Mouse (Mus musculus) fibroblast of lung, adult 2 months (primary cell): Measurements from ENCODE around the gene Angel2.
A peak's percentile ranks its signal among the peaks of the same experiment; 100 is the strongest.

Experiments
- DNase-seq: peaks from one replicate; pipeline ENCODE4 v3.0.0-alpha.2; 2011; ENCODE audit warnings: low read depth

The Angel2 gene

DNA sequence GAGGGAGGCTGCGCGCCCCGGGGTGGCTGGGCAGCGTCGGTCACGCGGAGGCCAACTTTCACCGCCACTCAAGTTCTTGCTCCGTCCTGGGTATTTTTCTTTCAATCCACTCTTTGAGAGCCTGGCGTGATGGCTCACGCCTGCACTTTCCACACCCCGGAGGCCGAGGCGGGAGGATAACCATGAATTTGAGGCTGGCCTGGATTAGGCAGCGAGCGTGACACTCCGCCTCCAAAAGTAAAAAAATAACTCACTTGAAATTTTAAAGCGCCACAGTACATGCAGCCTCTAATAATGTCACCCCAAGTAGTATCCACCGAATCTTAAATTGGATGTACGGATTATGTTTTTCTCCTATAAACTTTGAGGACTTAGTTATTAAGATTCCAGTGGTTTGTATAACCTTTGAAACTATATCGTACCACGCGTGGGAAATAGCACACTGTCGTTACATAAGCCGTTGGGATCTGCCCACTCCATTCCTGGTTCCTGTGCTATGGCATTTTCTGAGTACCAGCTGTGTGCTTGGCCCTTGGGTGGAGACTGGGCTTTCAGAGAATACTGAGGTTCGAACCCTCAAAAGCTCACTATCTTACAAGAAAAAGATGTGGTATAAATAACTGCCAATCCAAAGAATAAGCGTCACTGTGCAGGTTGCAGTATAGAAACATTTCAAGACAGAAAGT lies 4.2 kb downstream of the Angel2 start:
- DNase-seq = no peak

DNA sequence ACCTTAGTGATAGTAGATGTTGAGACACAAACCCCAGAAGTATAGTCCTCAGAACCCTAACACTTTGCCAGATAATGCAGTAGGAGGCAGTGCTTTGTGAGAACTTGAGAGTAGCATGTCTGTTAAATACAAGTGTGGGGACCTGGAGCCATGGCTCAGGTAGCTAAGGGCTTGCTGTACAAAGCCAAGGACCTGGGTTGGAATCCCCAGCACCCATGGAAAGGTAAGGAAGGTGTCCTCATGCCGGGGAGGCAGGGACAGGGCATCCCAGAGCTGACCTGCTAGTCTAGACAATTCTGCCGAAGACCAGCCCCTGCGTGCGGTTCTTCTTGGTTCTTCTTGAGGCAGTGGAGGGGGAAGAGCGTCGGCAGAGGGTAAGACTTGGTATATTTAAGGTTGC lies 5.3 kb downstream of the Angel2 start:
- DNase-seq = no peak

- no peak for DNase-seq
Measured at GRCm38 (mm10) chr1:190939803-190940202, 14.9 kb downstream of the Angel2 start.

DNA sequence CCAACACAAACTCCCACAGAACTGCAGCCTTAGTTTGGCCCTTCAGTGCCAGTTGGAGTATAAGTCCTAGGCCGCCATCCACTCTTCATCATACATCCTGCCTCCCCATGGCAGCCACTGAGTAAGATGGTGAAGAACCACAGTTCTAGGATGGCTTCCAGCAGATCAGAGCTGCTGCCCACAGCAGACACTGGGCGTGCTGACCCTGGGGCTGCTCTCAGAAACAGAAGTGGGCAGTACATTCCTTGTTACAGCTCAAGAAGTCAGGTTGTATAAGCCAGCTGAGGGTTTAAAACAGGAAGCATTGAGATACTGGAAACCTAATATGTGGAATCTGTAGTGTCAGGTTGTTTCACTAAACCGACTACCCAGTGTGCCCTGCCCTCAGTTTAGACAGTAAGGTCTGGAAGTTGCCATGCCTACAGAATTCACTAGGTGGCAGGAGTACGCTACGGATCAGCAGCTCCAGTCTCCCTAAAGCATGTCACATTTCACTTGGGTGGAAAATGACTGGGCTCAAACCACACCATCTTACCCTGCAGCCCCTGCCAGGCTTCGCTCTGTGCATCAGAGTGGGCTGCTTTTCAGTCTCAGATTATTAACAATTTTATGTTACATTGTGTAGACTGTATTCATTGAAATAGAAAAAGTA lies 19.3 kb downstream of the Angel2 start:
- DNase-seq = no peak

DNA sequence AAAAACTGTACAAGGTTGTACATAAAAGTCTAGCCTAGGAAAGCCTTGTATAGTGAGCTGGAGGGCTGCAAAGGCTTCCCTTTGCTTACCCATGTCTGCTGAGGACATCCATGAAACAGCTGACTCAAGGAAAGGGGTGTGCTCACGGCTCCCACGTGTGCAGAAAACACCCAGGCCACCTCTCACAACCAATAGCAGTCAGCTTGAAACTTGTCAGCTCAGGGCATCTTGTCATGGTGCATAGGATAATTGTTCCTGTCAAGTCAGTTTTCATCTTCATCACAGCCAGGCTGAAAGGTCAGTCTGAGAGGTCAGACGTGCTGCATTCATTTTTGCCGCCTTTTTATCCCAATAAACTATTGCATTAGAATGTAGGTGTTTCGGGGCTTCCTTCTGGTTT lies 23.1 kb downstream of the Angel2 start:
- no peak for DNase-seq

- DNase-seq = no peak
Measured at GRCm38 (mm10) chr1:190948439-190948838, 23.5 kb downstream of the Angel2 start.

DNA sequence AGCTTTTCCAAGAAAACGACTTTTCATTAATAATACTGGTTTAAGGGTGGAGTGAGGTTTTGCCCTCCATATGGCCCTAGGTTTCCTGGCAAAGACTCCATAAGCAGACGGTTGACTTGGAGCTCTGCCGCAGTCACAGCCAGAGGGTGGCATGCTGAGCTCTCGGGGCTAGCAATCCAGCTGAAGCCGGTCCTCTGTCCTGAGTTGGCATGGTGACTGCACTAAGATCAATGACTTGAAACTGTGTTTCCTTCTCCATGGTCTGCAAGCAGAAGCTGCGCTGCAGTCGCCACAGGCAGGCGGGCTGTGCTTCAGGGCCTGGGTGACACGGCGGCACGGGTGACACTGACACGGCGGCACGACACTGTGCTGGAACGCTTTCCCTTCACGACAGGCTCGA lies 23.9 kb downstream of the Angel2 start:
- DNase-seq = no peak

DNA sequence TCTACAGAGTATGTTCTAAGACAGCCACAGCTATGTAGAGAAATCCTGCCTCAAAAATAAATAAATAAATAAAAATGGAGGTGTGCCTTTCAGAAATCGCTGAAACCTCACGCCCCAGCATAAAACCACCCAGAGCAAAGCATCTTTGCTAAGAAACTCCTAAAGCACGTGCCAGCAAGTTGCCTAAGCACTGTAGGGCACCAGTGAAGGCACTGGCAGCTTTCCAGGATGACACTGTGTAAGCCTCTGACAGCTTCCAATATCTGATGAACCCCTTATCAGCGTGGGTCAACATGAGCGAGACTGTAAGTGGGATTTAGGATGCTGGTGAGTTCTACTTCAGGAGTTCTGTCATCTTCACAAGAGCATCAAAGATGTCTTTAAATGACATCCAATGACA lies 26.1 kb downstream of the Angel2 start:
- DNase-seq = no peak

GRCm38 (mm10) chr1:190953009-190953408 lies 28.1 kb downstream of the Angel2 start:
- DNase-seq = no peak

GRCm38 (mm10) chr1:190958821-190959220 lies 33.9 kb downstream of the Angel2 start:
- no peak for DNase-seq

DNA sequence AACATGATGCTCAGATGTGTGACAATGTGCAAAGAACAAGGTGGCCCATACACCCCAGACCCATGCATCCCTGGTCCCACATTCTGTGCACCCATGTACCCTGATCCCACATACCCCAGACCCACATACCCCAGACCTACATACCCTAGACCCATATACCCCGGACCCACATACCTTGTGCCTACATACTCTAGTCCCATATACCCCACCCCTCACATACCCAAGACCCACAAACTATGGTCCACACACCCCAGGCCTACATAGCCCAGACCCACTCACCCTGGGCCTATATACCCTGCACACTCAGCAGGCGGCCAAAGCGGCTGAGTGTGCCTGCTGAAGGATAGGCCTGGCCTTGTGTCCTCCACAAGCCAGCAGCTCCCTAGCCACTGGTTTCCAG lies 37.8 kb downstream of the Angel2 start:
- DNase-seq = no peak

DNA sequence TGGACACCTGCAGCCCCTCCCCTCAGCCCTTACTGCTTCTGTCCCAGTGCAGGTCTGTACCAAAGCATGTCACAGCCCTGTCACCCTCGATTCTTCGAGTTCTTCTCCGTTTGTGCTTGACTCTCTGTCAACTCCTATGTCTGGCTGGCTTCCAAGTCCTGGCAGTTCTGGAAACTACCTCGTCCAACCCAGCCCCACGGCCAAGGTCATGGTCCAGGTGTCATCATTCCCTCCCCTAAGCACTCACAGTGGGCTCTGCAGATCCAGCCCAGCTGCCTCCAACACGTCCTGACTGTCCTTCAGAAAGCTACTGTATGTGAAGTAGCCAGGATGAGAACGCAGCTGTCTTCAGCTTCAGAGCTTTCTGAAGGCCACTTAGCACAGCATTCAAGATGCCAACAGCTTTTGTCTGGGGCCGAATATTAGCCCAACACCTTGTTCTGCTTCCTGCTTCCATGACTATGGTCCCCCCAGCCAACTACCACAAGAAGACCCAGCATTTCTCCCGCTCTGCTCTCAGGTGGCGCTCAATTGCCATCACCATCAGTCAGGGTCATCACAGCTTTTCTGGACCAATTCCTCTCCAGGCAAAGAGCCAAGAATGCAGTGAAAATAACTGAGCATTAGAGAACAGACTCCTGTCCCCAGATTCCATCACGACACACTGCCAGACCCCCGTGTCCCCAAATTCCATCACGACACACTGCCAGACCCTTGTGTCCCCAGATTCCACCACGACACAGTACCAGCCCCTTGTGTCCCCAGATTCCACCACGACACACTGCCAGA lies 40.3 kb downstream of the Angel2 start:
- no peak for DNase-seq

DNA sequence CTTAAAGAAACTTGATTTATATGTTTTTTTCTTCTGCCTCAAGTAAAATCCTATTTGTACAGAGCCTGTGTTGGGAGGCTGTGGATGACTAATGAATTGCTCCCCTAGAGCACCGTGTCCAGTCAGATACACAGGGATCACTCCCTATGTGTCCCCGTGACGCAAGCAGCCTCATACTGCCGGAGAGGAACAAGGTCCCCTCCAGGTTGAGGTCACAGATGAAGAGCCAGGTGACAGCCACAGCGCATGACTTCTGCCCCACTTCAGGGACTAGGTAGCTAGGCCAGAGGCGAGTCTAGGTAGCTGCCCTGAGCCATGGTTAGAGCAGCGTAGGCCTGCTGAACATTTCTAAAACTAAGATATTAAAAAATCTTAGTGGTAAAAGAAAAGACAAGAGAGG lies 43.1 kb downstream of the Angel2 start:
- DNase-seq = no peak

GRCm38 (mm10) chr1:190971708-190972610 lies 47.0 kb downstream of the Angel2 start:
- no peak for DNase-seq

DNA sequence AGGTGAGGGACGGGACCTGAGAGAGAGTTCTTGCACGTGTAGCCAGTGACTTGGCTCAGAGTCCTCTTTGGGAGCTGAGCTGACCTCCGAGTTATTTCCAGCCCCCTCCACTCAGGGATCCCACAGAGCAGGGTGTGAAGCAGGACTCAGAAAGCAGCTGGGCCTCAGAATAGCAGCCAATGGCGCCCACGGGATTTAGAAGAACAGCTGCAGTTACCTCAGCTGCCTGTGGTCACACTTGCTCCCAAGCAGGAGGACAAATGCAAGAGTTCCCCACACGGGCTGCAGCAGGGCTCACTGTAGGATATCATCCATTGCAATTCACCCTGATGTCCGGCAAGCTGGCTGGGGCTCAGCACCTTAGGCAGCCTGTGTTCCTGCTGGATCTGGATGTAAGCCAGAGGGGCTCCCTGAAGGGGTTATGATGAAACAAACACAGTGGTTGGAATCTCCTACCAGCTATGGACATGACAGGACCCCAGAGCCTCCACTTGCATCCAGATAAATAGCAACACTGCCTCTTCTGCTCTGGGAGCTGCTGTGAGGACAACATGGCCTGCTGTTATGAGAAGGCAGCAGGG lies 47.8 kb downstream of the Angel2 start:
- DNase-seq = no peak

- no peak for DNase-seq
Measured at GRCm38 (mm10) chr1:190974191-190974590, 49.3 kb downstream of the Angel2 start.

DNA sequence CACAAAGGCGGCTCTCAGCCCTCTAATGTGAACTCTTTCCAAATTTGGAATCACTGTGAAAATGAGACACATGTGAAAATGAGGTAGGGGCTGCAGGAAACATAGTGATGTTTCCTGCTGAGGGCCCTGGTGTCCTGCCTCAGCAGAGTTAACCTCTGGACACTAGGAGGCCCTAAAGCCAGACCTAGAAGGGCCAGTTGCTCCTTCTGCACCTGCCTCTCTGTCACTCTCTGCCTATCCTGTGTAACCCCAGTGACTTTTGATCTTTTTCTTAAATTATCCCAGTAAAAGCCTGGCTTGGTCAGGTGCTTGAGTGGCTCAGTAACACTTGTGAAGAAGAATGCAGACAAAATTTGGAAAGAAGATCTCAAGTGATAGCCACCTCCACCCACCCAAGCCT lies 49.9 kb downstream of the Angel2 start:
- DNase-seq = no peak

DNA sequence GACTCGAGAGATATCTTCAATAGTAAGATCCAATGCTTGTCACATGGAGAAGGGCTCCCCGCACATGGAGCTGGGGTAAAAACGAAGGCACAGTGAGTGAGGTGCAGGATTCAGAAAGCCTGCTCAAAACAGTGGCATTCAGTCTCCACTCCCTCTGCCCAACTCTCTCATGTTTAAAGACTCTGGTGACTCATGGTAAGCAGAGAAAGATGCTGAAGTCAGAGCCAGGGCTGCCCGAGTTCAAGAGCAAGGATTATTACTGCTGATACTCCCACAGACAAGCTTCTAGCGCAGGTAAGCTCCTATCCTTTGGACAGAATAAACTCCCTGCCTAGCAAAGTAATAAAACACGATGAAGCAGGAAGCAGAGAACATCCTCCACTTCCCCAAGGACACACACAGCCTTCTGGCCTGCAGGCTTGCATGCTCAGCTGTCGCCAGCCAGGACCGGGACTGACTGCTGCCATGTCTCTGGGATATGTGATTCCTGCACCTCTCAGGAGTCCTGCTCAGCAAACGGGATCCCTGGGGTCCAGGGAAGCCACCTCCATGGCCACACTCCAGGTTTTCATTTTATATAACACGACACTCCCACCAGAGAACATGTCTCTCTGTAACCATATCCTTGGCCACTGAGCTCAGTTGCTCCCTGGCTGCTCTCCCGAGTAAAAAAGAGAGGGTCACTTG lies 52.1 kb downstream of the Angel2 start:
- no peak for DNase-seq

GRCm38 (mm10) chr1:190978001-190978400 lies 53.1 kb downstream of the Angel2 start:
- no peak for DNase-seq

DNA sequence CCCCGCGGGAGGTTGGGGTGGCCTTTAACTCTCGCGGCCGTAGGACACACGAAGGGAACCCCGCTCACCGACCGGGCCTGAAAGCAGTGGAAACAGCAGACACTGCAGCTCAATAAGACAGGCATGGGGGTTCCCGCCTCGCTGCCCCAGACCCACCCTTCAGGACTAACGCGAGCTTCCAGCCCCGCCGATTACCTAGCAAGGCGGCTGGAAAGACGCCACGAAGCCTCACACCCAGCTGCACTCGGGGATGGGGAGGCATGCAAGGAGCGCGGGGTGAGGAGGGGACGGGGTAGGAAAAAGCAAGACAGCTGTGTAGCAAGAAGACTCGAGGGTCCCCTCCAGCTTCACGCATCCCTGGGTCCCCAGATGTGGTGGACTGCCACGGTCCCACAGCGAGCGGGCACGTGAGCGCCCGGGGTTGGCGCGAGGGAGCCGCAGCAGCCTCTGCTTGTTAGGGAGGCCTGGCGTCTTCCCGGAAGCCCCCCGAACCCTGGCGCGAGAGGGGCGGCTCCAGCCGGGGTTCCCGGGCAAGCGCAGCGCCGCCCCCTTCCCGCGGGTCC lies 53.7 kb downstream of the Angel2 start:
- no peak for DNase-seq

GRCm38 (mm10) chr1:190979100-190979563 lies 54.2 kb downstream of the Angel2 start, which contains the start of gene Vash2:
TSS of gene Vash2 (minus strand) at chr1:190979296.
- DNase-seq = peak; percentile 63
